Mouse (Mus musculus): ENCODE results near the gene Hamp. TPM values are rescaled to one million over a fixed set of nuclear protein-coding genes. Genes with fewer than 3 reads are reported as not detected.
A peak's percentile ranks its signal among the peaks of the same experiment; 100 is the strongest.

Hamp gene
- polyA plus RNA-seq, 1 experiment from 2014 or later, result 0.90 TPM

- H3K4me1 ChIP-seq (ENCODE audit: control insufficient read depth, insufficient read depth, low read length), result no peaks in the 10 kb centered on the region; the same call in 1 of the 2 replicates
- H3K9me3 ChIP-seq (replicated peaks; ENCODE audit: control insufficient read depth, low read length), result no peaks in the 10 kb centered on the region
- H3K36me3 ChIP-seq (ENCODE audit: control insufficient read depth, insufficient read depth, low read length), result no peaks in the 10 kb centered on the region
- whole genome bisulfite sequencing, result 35% methylated on average over 4 of the region's 4 CpGs
- H3K4me2 ChIP-seq (ENCODE audit: low read depth, low read length), result no peak overlapping the region
- no peak overlapping the region for H3K4me3 ChIP-seq (replicated peaks; ENCODE audit: low read length)
- H3K27ac ChIP-seq (ENCODE audit: low read length), result no peak overlapping the region
- H3K27me3 ChIP-seq (ENCODE audit: control insufficient read depth, insufficient read depth, low read length), result no peaks in the 10 kb centered on the region
- H3K9ac ChIP-seq (ENCODE audit: low read length), result no peak overlapping the region
- ATAC-seq (ENCODE audit: insufficient read depth, low FRiP score), result no peak
Observed at GRCm38 (mm10) chr7:30904042-30904441, 39.8 kb downstream of the Hamp start.

- no peak overlapping the region for H3K27ac ChIP-seq (ENCODE audit: low read length)
- no peaks in the 10 kb centered on the region for H3K36me3 ChIP-seq (ENCODE audit: control insufficient read depth, insufficient read depth, low read length)
- H3K9me3 ChIP-seq (replicated peaks; ENCODE audit: control insufficient read depth, low read length), result no peaks in the 10 kb centered on the region
- no peak overlapping the region for H3K9ac ChIP-seq (ENCODE audit: low read length)
- H3K4me1 ChIP-seq (ENCODE audit: control insufficient read depth, insufficient read depth, low read length), result 0 out of 2 replicates have a peak, but pooled peaks cover 7% of the 10 kb centered on the region
- no peak overlapping the region for H3K4me2 ChIP-seq (ENCODE audit: low read depth, low read length)
- 83% methylated on average over 3 of the region's 3 CpGs for WGBS
- ATAC-seq (ENCODE audit: insufficient read depth, low FRiP score), result no peak
- H3K27me3 ChIP-seq (ENCODE audit: control insufficient read depth, insufficient read depth, low read length), result no peaks in the 10 kb centered on the region
- H3K4me3 ChIP-seq (replicated peaks; ENCODE audit: low read length), result no peak overlapping the region
Observed at GRCm38 (mm10) chr7:30895217-30895616, 48.6 kb downstream of the Hamp start.

GRCm38 (mm10) chr7:30892515-30892914 lies 51.3 kb downstream of the Hamp start:
- Histone ChIP-seq H3K36me3 (ENCODE audit: control insufficient read depth, insufficient read depth, low read length) (no peaks in the 10 kb centered on the region), H3K4me2 (ENCODE audit: low read depth, low read length) (no peak overlapping the region), H3K27me3 (ENCODE audit: control insufficient read depth, insufficient read depth, low read length) (no peaks in the 10 kb centered on the region), H3K9me3 (replicated peaks; ENCODE audit: control insufficient read depth, low read length) (no peaks in the 10 kb centered on the region), H3K4me3 (replicated peaks; ENCODE audit: low read length) (no peak overlapping the region), H3K4me1 (ENCODE audit: control insufficient read depth, insufficient read depth, low read length) (0 out of 2 replicates have a peak, but pooled peaks cover 7% of the 10 kb centered on the region), H3K9ac (ENCODE audit: low read length) (peak overlapping the region; percentile 23; the same call in 1 of the 2 replicates), H3K27ac (ENCODE audit: low read length) (0 out of 2 replicates have a peak overlapping the region, but pooled peaks have one; percentile 37)
- 43% methylated on average over 3 of the region's 3 CpGs for WGBS
- peak; percentile 75; the same call in 1 of the 2 replicates for ATAC-seq (ENCODE audit: insufficient read depth, low FRiP score)

Other genes with a start within 250 kb of the Hamp start
- gene 2200002J24Rik, start 245.1 kb downstream of the Hamp start, polyA plus RNA-seq (2015; fragmentation: Nextera tagmentation; extraction: Ambion mirVana), result 5.5 and 6.2 TPM in 2 replicates
- 22.3 and 44.6 TPM in 2 replicates for gene Atp4a, start 231.8 kb downstream of the Hamp start, polyA plus RNA-seq (2015; fragmentation: Nextera tagmentation; extraction: Ambion mirVana)
- gene Tmem147, start 214.5 kb downstream of the Hamp start, polyA plus RNA-seq (2015; fragmentation: Nextera tagmentation; extraction: Ambion mirVana), result 215 and 232 TPM in 2 replicates
- gene Gapdhs, start 200.4 kb downstream of the Hamp start, polyA plus RNA-seq (2015; fragmentation: Nextera tagmentation; extraction: Ambion mirVana), result 0.28 and 0.40 TPM in 2 replicates
- 62.5 and 98.8 TPM in 2 replicates for gene Sbsn, start 192.6 kb downstream of the Hamp start, polyA plus RNA-seq (2015; fragmentation: Nextera tagmentation; extraction: Ambion mirVana)
- gene Dmkn, start 180.3 kb downstream of the Hamp start, polyA plus RNA-seq (2015; fragmentation: Nextera tagmentation; extraction: Ambion mirVana), result 391 and 628 TPM in 2 replicates
- 767 and 1,136 TPM in 2 replicates for gene Krtdap, start 156.1 kb downstream of the Hamp start, polyA plus RNA-seq (2015; fragmentation: Nextera tagmentation; extraction: Ambion mirVana)
- gene Ffar2, start 120.3 kb downstream of the Hamp start, polyA plus RNA-seq (2015; fragmentation: Nextera tagmentation; extraction: Ambion mirVana), result 8.2 and 11.6 TPM in 2 replicates
- 0.44 and 0.47 TPM in 2 replicates for gene Ffar3, start 87.9 kb downstream of the Hamp start, polyA plus RNA-seq (2015; fragmentation: Nextera tagmentation; extraction: Ambion mirVana)
- gene Ffar1, start 82.5 kb downstream of the Hamp start, polyA plus RNA-seq (2015; fragmentation: Nextera tagmentation; extraction: Ambion mirVana), result 0.17 TPM in 2 replicates
- gene Cd22, start 63.7 kb downstream of the Hamp start, polyA plus RNA-seq (2015; fragmentation: Nextera tagmentation; extraction: Ambion mirVana), result 0.08 and 0.29 TPM in 2 replicates
- gene Mag, start 29.2 kb downstream of the Hamp start, polyA plus RNA-seq (2015; fragmentation: Nextera tagmentation; extraction: Ambion mirVana), result 0.35 and 0.45 TPM in 2 replicates
- not detected in 2 replicates for gene Hamp2, start 19.4 kb downstream of the Hamp start, polyA plus RNA-seq (2015; fragmentation: Nextera tagmentation; extraction: Ambion mirVana)
- 12.8 and 16.0 TPM in 2 replicates for gene Usf2, start 12.8 kb upstream of the Hamp start, polyA plus RNA-seq (2015; fragmentation: Nextera tagmentation; extraction: Ambion mirVana)
- 99.6 and 107 TPM in 2 replicates for gene Lsr, start 29.4 kb upstream of the Hamp start, polyA plus RNA-seq (2015; fragmentation: Nextera tagmentation; extraction: Ambion mirVana)
- 8.8 and 10.0 TPM in 2 replicates for gene Fam187b, start 29.8 kb upstream of the Hamp start, polyA plus RNA-seq (2015; fragmentation: Nextera tagmentation; extraction: Ambion mirVana)
- 28.0 and 31.0 TPM in 2 replicates for gene Fxyd5, start 98.4 kb upstream of the Hamp start, polyA plus RNA-seq (2015; fragmentation: Nextera tagmentation; extraction: Ambion mirVana)
- gene Fxyd7, start 107.4 kb upstream of the Hamp start, polyA plus RNA-seq (2015; fragmentation: Nextera tagmentation; extraction: Ambion mirVana), result 22.2 and 25.8 TPM in 2 replicates
- gene Fxyd1, start 113.2 kb upstream of the Hamp start, polyA plus RNA-seq (2015; fragmentation: Nextera tagmentation; extraction: Ambion mirVana), result 127 and 129 TPM in 2 replicates
- 0.92 and 1.7 TPM in 2 replicates for gene Lgi4, start 115.3 kb upstream of the Hamp start, polyA plus RNA-seq (2015; fragmentation: Nextera tagmentation; extraction: Ambion mirVana)
- gene Fxyd3, start 132.7 kb upstream of the Hamp start, polyA plus RNA-seq (2015; fragmentation: Nextera tagmentation; extraction: Ambion mirVana), result 497 and 614 TPM in 2 replicates
- gene Hpn, start 171.3 kb upstream of the Hamp start, polyA plus RNA-seq (2015; fragmentation: Nextera tagmentation; extraction: Ambion mirVana), result 35.7 and 36.0 TPM in 2 replicates
- gene Scn1b, start 183.0 kb upstream of the Hamp start, polyA plus RNA-seq (2015; fragmentation: Nextera tagmentation; extraction: Ambion mirVana), result 0.80 and 1.4 TPM in 2 replicates
- 56.7 and 57.9 TPM in 2 replicates for gene Gramd1a, start 211.9 kb upstream of the Hamp start, polyA plus RNA-seq (2015; fragmentation: Nextera tagmentation; extraction: Ambion mirVana)

All from stomach, embryonic 16.5 days (tissue).